Mouse (Mus musculus) ES-E14 (cell line): Measurements from ENCODE around the gene Mrps23. TPM values are rescaled to one million over a fixed set of nuclear protein-coding genes. Genes with fewer than 3 reads are reported as not detected.

Experiments
- DNase-seq: peaks from one replicate; pipeline ENCODE4 v3.0.0-alpha.2; 2013; ENCODE audit warnings: low read depth, low spot score
- H3K27ac ChIP-seq: 2 replicates; pipeline ENCODE4 v1.5.1; 2012; ENCODE audit warnings: low read depth, mild to moderate bottlenecking, low read length, moderate library complexity, mixed read lengths; ENCODE audit not compliant: poor library complexity, insufficient read depth, severe bottlenecking
- H3K36me3 ChIP-seq: 2 replicates; pipeline ENCODE4 v1.6.1; 2012; ENCODE audit warnings: mild to moderate bottlenecking, low read length, moderate library complexity, mixed read lengths; ENCODE audit not compliant: control insufficient read depth, poor library complexity, insufficient read depth, severe bottlenecking
- H3K4me1 ChIP-seq, 2 experiments: fragments of 150-350 bp in 1 of 2; sonication (generic) in 1 of 2; 2 replicates each; pipeline ENCODE4 v1.6.1; 2012; ENCODE audit warnings: low read length in 2 of 2, mild to moderate bottlenecking in 1 of 2, mixed read lengths in 1 of 2; ENCODE audit not compliant: control insufficient read depth in 2 of 2, insufficient read depth in 2 of 2, poor library complexity in 1 of 2
- H3K4me3 ChIP-seq, 2 experiments: fragments of 150-350 bp in 1 of 2; sonication (generic) in 1 of 2; 2 replicates each; pipeline ENCODE4 v1.5.1; 2012; ENCODE audit warnings: low read length in 2 of 2, low read depth in 1 of 2, mild to moderate bottlenecking in 1 of 2, mixed read lengths in 1 of 2; ENCODE audit not compliant: insufficient read depth in 1 of 2, poor library complexity in 1 of 2, severe bottlenecking in 1 of 2
- H3K9ac ChIP-seq: 2 replicates; pipeline ENCODE4 v1.6.1; 2012; ENCODE audit warnings: low read depth, mild to moderate bottlenecking, low read length, mixed read lengths; ENCODE audit not compliant: poor library complexity, insufficient read depth, severe bottlenecking
- H3K9me3 ChIP-seq: fragments of 150-350 bp; sonication (generic); 2 replicates; pipeline ENCODE4 v1.6.1; 2012; ENCODE audit warnings: low read depth, mild to moderate bottlenecking, low read length; ENCODE audit not compliant: control insufficient read depth, insufficient read depth
- CHD2 ChIP-seq: IDR thresholded peaks from 2 replicates; pipeline ENCODE4 v1.6.1; 2014; ENCODE audit warnings: mild to moderate bottlenecking, low read depth, low read length, inconsistent platforms
- HCFC1 ChIP-seq: IDR thresholded peaks from 2 replicates; pipeline ENCODE4 v1.6.1; 2012; ENCODE audit warnings: low read length, inconsistent platforms, borderline replicate concordance; ENCODE audit not compliant: insufficient read depth
- MAFK ChIP-seq: IDR thresholded peaks from 2 replicates; pipeline ENCODE4 v1.6.1; 2014; ENCODE audit warnings: mild to moderate bottlenecking, low read depth, low read length, inconsistent platforms; ENCODE audit not compliant: insufficient read depth
- ZC3H11A ChIP-seq: IDR thresholded peaks from 2 replicates; pipeline ENCODE4 v1.6.1; 2012; ENCODE audit warnings: low read depth, mild to moderate bottlenecking, inconsistent platforms, low read length, borderline replicate concordance
- ZNF384 ChIP-seq: IDR thresholded peaks from 2 replicates; pipeline ENCODE4 v1.6.1; 2012; ENCODE audit warnings: low read depth, low read length, inconsistent platforms
- in situ Hi-C, 2 experiments: fragments of 600-800 bp; cut with MboI; formaldehyde crosslinking; loops; one replicate each; pipeline ENCODE4 v1.15.1; 2025; ENCODE audit warnings: low sequenced_read_pairs in 2 of 2, inconsistent platforms in 1 of 2; ENCODE audit not compliant: unreplicated experiment in 2 of 2
- total RNA-seq: library from RNA; depleted of rRNA; stranded (reverse); fragments of 300-350 nt; gene quantifications from 2 replicates; pipeline ENCODE4 v1.2.3, GENCODE M21; 2012

Mrps23 gene
- total RNA-seq, 1 experiment: 139 TPM

- in situ Hi-C loops: no loop called here
- no peak for DNase-seq
- H3K27ac ChIP-seq: peak overlapping the region; percentile 92; the same call in 1 of the 2 replicates
- peak overlapping the region; percentile 40; the same call in 1 of the 2 replicates for H3K9ac ChIP-seq
- H3K36me3 ChIP-seq: no peaks in the 10 kb centered on the region
- TF ChIP-seq MAFK (no peak), CHD2 (no peak), ZC3H11A (no peak), ZNF384 (no peak), HCFC1 (no peak)
- H3K4me1 ChIP-seq: peaks cover 25 to 40% of the 10 kb centered on the region in 2 experiments
- no peaks in the 10 kb centered on the region for H3K9me3 ChIP-seq
- H3K4me3 ChIP-seq: no peak overlapping the region
These were observed 33.6 kb upstream of the Mrps23 start for GRCm38 (mm10) chr11:88170606-88171005.

GRCm38 (mm10) chr11:88171876-88172442 is 32.2 kb upstream of the Mrps23 start:
- peak overlapping the region; percentile 54; the same call in 1 of the 2 replicates for H3K9ac ChIP-seq
- in situ Hi-C loops: no loop called here
- H3K4me3 ChIP-seq: peak overlapping the region in 1 of 2 experiments; percentile 5; a peak in 1 of 4 replicates
- no peaks in the 10 kb centered on the region for H3K36me3 ChIP-seq
- peak overlapping the region; percentile 92; the same call in 1 of the 2 replicates for H3K27ac ChIP-seq
- TF ChIP-seq HCFC1 (no peak), MAFK (no peak), ZNF384 (no peak), CHD2 (no peak), ZC3H11A (no peak)
- no peak for DNase-seq
- no peaks in the 10 kb centered on the region for H3K9me3 ChIP-seq
- peaks cover 25 to 39% of the 10 kb centered on the region in 2 experiments for H3K4me1 ChIP-seq

- Histone ChIP-seq H3K27ac (peak overlapping the region; percentile 92), H3K4me1 (peaks cover 27 to 45% of the 10 kb centered on the region in 2 experiments), H3K9ac (peak overlapping the region; percentile 54), H3K4me3 (peak overlapping the region in 1 of 2 experiments; percentile 11; a peak in 1 of 4 replicates), H3K9me3 (no peaks in the 10 kb centered on the region), H3K36me3 (no peaks in the 10 kb centered on the region)
- DNase-seq: no peak
- TF ChIP-seq ZC3H11A: no peak
- no peak for TF ChIP-seq HCFC1
- TF ChIP-seq ZNF384: no peak
- TF ChIP-seq CHD2: no peak
- TF ChIP-seq MAFK: no peak
- in situ Hi-C loops: no loop called here
These were observed 31.4 kb upstream of the Mrps23 start for GRCm38 (mm10) chr11:88172601-88173325.

DNA sequence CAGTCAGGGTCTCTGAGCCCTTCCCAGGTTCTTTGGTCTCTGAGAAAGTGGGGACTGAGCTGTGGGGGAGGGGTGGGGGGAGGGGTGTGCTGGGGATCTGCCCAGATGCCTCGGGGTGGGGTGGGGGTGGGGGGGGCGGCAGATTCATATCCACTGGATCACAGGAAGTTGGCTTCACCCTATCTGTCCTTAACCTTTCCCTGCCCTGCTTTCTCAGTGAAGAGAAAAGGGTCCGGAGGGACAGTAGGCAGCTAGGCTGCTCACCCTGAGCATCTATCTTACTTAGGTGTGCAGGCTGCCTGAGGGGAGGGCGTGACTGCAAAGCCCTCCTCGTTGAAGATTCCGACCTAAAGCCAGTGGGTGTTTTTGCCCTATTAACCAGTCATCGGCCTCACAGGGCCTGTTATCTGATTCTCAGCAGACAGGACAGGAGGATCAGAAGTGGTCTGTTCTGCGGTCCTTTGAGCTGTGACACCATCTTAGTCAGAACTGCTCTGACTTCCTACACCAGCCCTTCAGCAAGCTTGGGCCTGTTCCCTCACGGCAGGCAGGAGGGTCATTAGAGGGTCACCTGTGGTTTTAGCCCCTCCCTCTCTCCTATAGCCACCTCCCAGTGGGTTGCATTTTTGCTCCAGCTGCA is 30.7 kb upstream of the Mrps23 start:
- Histone ChIP-seq H3K4me3 (peak overlapping the region; percentile 22 to 44), H3K4me1 (peaks cover 27 to 52% of the 10 kb centered on the region in 2 experiments)
- in situ Hi-C loops: no loop called here

More for the DNA sequence above, 30.7 kb upstream of the Mrps23 start:
- DNase-seq: no peak
- TF ChIP-seq HCFC1 (no peak), ZNF384 (no peak), CHD2 (no peak), MAFK (no peak), ZC3H11A (no peak)
- Histone ChIP-seq H3K27ac (peak overlapping the region; percentile 92), H3K9me3 (no peaks in the 10 kb centered on the region), H3K9ac (peak overlapping the region; percentile 64; the same call in 1 of the 2 replicates), H3K36me3 (no peaks in the 10 kb centered on the region)
